Mouse (Mus musculus) liver, adult 2 months (tissue): ENCODE measurements around the gene Becn1.

Experiments
- CTCF ChIP-seq: fragments of 200-500 bp; IDR thresholded peaks from 2 replicates; pipeline ENCODE4 v1.5.1; 2011; ENCODE audit warnings: low read depth, low read length, control low read depth
- POLR2A ChIP-seq: fragments of 200-500 bp; IDR thresholded peaks from 2 replicates; pipeline ENCODE4 v1.6.1; 2011; ENCODE audit warnings: low read length, control low read depth; ENCODE audit not compliant: insufficient read depth; ENCODE audit errors: extremely low read depth

DNA sequence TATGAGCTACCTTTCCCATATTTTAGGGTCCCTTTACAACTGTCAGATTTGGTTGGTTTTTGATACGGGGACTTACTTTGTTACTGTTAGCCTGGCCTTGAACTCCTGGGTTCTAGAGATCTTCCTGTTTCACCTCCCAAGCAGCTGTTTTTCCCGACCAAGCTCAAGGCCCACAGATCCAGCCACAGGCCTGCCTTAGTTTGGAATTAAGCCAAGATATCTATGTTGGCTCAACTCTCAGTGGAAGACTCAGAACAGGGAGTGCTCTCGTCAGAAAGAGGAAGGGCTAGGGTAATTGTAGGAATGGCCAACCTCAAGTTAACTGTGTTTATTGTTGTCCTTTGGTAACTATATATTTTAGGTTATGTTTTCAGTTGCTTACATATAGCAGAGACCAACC lies 10.1 kb upstream of the Becn1 start:
- TF ChIP-seq POLR2A (no peak), CTCF (no peak)
